Mouse (Mus musculus): ENCODE results near the gene Kif17. TPM values are rescaled to one million over a fixed set of nuclear protein-coding genes. Genes with fewer than 3 reads are reported as not detected.

Kif17 gene
- polyA plus RNA-seq, 1 experiment from 2014 or later = 0.37 TPM

DNA sequence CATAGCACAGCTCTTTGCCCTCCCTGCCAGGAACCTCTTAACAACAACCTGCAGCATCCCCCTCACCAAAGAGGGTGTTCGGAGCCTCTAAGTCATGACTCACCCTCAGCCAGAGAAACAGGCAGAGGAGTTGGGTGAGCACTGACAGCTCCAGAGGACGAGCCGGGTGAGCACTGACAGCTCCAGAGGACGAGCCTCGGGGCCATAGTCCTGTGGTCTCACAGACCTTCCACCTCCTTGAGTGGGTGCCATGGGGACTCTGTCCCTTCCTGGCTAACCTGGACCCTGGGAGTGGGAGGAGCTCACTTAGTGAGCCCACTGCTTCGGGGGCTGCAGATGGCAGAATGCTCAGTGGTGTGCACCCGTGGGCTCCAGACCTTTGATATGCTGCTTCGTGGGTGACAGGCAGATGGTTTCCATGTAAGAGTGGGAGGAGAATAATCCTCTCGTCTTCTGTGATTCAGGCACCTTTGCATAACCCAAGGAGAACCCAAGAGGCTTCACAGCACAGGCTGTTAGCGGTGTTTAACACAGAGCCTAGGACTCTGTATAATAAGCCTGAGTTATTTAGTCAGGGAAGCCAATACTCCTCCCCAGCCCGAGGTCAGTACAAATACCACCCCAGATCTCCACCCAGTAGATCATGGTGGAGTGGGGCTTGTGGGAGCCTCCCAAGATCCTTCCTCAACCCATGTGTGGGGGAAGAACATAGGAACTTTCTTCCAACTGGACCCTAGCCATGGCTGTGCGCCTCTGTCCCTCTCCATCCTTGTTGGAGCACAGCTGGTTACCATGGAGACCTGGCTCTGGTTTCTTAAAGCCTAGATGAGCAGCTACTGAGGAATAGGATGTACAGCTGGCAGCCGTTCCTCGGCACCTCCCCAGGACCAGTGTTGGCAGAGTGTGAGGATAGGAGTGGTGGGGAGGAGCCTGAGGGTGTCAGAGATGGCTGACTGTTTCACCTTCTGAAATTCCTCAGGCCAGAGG lies 22.1 kb downstream of the Kif17 start:
- H3K4me2 ChIP-seq (replicated peaks; ENCODE audit: low read depth, low read length) = no peak overlapping the region
- DNase-seq (ENCODE audit: low spot score) (peak; percentile 85), ATAC-seq (peak; percentile 94)
- no peaks in the 10 kb centered on the region for H3K27me3 ChIP-seq (replicated peaks; ENCODE audit: insufficient read depth, low read length)
- 53% methylated on average over 14 of the region's 14 CpGs for WGBS
- H3K9ac ChIP-seq (replicated peaks; ENCODE audit: low read depth) = no peak overlapping the region
- no peak overlapping the region for H3K27ac ChIP-seq (ENCODE audit: low read length)
- TF ChIP-seq EP300 (IDR thresholded peaks at IDR 0.05) (no peak), CTCF (IDR thresholded peaks at IDR 0.05) (no peak)
- H3K4me3 ChIP-seq (ENCODE audit: low read depth, low read length) = no peak overlapping the region
- H3K9me3 ChIP-seq (ENCODE audit: low read length) = no peaks in the 10 kb centered on the region
- no peaks in the 10 kb centered on the region for H3K36me3 ChIP-seq (ENCODE audit: insufficient read depth, low read length)
- no peaks in the 10 kb centered on the region for H3K4me1 ChIP-seq (ENCODE audit: insufficient read depth, low read depth, low read length)

DNA sequence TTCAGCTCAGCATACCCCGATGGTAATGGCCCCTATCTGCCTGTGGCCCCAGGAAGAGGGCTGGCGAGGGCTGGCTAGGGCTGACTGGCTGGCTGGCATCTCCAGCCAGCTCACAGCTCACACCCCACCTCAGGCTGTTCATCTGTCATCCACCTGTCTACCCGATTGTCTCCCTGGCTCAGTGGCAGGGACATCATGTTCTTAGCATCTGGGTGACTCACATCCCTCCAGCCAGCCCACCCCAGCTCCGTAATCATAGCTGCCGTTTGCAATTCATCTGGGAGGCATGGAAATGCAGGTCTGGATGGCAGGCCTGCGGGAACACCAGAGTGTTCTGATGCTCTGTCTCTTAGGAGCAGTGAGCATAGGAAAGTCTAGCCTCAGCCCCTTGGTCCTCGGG lies 28.1 kb downstream of the Kif17 start:
- Histone ChIP-seq H3K4me3 (ENCODE audit: low read depth, low read length) (no peak overlapping the region), H3K36me3 (ENCODE audit: insufficient read depth, low read length) (no peaks in the 10 kb centered on the region), H3K27me3 (replicated peaks; ENCODE audit: insufficient read depth, low read length) (no peaks in the 10 kb centered on the region), H3K4me1 (ENCODE audit: insufficient read depth, low read depth, low read length) (no peaks in the 10 kb centered on the region), H3K9ac (replicated peaks; ENCODE audit: low read depth) (no peak overlapping the region), H3K27ac (ENCODE audit: low read length) (no peak overlapping the region), H3K4me2 (replicated peaks; ENCODE audit: low read depth, low read length) (no peak overlapping the region), H3K9me3 (ENCODE audit: low read length) (no peaks in the 10 kb centered on the region)
- WGBS = 72% methylated on average over 7 of the region's 7 CpGs
- DNase-seq (ENCODE audit: low spot score) (no peak), ATAC-seq (0 out of 2 replicates have a peak, but pooled peaks have one; percentile 16)
- no peak for TF ChIP-seq EP300 (IDR thresholded peaks at IDR 0.05)
- no peak for TF ChIP-seq CTCF (IDR thresholded peaks at IDR 0.05)

- Histone ChIP-seq H3K27me3 (replicated peaks; ENCODE audit: insufficient read depth, low read length) (no peaks in the 10 kb centered on the region), H3K4me2 (replicated peaks; ENCODE audit: low read depth, low read length) (no peak overlapping the region), H3K36me3 (ENCODE audit: insufficient read depth, low read length) (no peaks in the 10 kb centered on the region), H3K4me3 (ENCODE audit: low read depth, low read length) (no peak overlapping the region), H3K9me3 (ENCODE audit: low read length) (no peaks in the 10 kb centered on the region), H3K4me1 (ENCODE audit: insufficient read depth, low read depth, low read length) (no peaks in the 10 kb centered on the region), H3K27ac (ENCODE audit: low read length) (no peak overlapping the region), H3K9ac (replicated peaks; ENCODE audit: low read depth) (no peak overlapping the region)
- ATAC-seq (peak; percentile 85), DNase-seq (ENCODE audit: low spot score) (peak; percentile 95)
- WGBS = 18% methylated on average over 4 of the region's 4 CpGs
- TF ChIP-seq EP300 (IDR thresholded peaks at IDR 0.05) (no peak), CTCF (IDR thresholded peaks at IDR 0.05) (peak; percentile 100)
These were observed 32.6 kb downstream of the Kif17 start for GRCm38 (mm10) chr4:138282834-138283233.

- Histone ChIP-seq H3K27ac (ENCODE audit: low read length) (no peak overlapping the region), H3K4me1 (ENCODE audit: insufficient read depth, low read depth, low read length) (no peaks in the 10 kb centered on the region), H3K4me3 (ENCODE audit: low read depth, low read length) (no peak overlapping the region), H3K4me2 (replicated peaks; ENCODE audit: low read depth, low read length) (no peak overlapping the region), H3K9me3 (ENCODE audit: low read length) (no peaks in the 10 kb centered on the region), H3K36me3 (ENCODE audit: insufficient read depth, low read length) (no peaks in the 10 kb centered on the region), H3K27me3 (replicated peaks; ENCODE audit: insufficient read depth, low read length) (no peaks in the 10 kb centered on the region), H3K9ac (replicated peaks; ENCODE audit: low read depth) (no peak overlapping the region)
- no peak for TF ChIP-seq CTCF (IDR thresholded peaks at IDR 0.05)
- TF ChIP-seq EP300 (IDR thresholded peaks at IDR 0.05) = no peak
- DNase-seq (ENCODE audit: low spot score) (no peak), ATAC-seq (no peak)
- 81% methylated on average over 12 of the region's 12 CpGs for WGBS
These were observed 36.2 kb downstream of the Kif17 start for GRCm38 (mm10) chr4:138286411-138286810.

- no peaks in the 10 kb centered on the region for H3K9me3 ChIP-seq (ENCODE audit: low read length)
- no peaks in the 10 kb centered on the region for H3K27me3 ChIP-seq (replicated peaks; ENCODE audit: insufficient read depth, low read length)
- no peaks in the 10 kb centered on the region for H3K4me1 ChIP-seq (ENCODE audit: insufficient read depth, low read depth, low read length)
- no peak overlapping the region for H3K27ac ChIP-seq (ENCODE audit: low read length)
- TF ChIP-seq EP300 (IDR thresholded peaks at IDR 0.05) = no peak
- no peak for TF ChIP-seq CTCF (IDR thresholded peaks at IDR 0.05)
- H3K4me3 ChIP-seq (ENCODE audit: low read depth, low read length) = no peak overlapping the region
- no peak overlapping the region for H3K4me2 ChIP-seq (replicated peaks; ENCODE audit: low read depth, low read length)
- WGBS = 80% methylated on average over 7 of the region's 7 CpGs
- no peak for ATAC-seq
- H3K36me3 ChIP-seq (ENCODE audit: insufficient read depth, low read length) = no peaks in the 10 kb centered on the region
- DNase-seq (ENCODE audit: low spot score) = no peak
- H3K9ac ChIP-seq (replicated peaks; ENCODE audit: low read depth) = no peak overlapping the region
These were observed 38.5 kb downstream of the Kif17 start for GRCm38 (mm10) chr4:138288691-138289090.

DNA sequence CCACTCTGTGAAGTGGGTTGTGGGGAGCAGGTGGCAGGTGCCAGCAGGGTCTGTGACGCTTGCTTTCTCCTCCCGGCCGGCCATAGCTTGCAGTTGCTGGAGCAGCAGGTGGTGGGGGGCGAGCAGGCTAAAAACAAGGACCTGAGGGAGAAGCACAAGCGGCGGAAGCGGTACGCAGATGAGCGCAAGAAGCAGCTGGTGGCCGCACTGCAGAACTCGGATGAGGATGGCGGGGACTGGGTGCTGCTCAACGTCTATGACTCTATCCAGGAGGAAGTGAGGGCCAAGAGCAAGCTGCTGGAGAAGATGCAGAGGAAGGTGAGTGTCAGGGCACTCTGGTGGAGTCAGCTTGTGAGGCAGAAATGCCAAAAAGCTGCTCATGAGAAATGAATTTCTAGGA lies 41.8 kb downstream of the Kif17 start:
- no peak for ATAC-seq
- WGBS = 87% methylated on average over 13 of the region's 13 CpGs
- no peaks in the 10 kb centered on the region for H3K9me3 ChIP-seq (ENCODE audit: low read length)

More for the DNA sequence above, 41.8 kb downstream of the Kif17 start:
- no peak for TF ChIP-seq EP300 (IDR thresholded peaks at IDR 0.05)
- no peak for TF ChIP-seq CTCF (IDR thresholded peaks at IDR 0.05)
- H3K9ac ChIP-seq (replicated peaks; ENCODE audit: low read depth) = no peak overlapping the region
- H3K27me3 ChIP-seq (replicated peaks; ENCODE audit: insufficient read depth, low read length) = no peaks in the 10 kb centered on the region
- H3K4me2 ChIP-seq (replicated peaks; ENCODE audit: low read depth, low read length) = no peak overlapping the region
- DNase-seq (ENCODE audit: low spot score) = no peak
- no peaks in the 10 kb centered on the region for H3K4me1 ChIP-seq (ENCODE audit: insufficient read depth, low read depth, low read length)
- H3K4me3 ChIP-seq (ENCODE audit: low read depth, low read length) = no peak overlapping the region
- H3K27ac ChIP-seq (ENCODE audit: low read length) = no peak overlapping the region
- no peaks in the 10 kb centered on the region for H3K36me3 ChIP-seq (ENCODE audit: insufficient read depth, low read length)

All from lung, postnatal 0 days (tissue).